Mouse (Mus musculus) cortical plate, adult 2 months (tissue): Measurements from ENCODE around the gene Podxl2. TPM values are rescaled to one million over a fixed set of nuclear protein-coding genes. Genes with fewer than 3 reads are reported as not detected.

Experiments
- H3K27ac ChIP-seq: fragments of 200-500 bp; 2 replicates; pipeline ENCODE4 v1.5.1; 2012; ENCODE audit warnings: low read length, control low read depth, inconsistent platforms; ENCODE audit not compliant: insufficient read depth
- H3K4me1 ChIP-seq: fragments of 200-500 bp; 2 replicates; pipeline ENCODE4 v1.6.1; 2011; ENCODE audit warnings: low read length; ENCODE audit not compliant: control insufficient read depth, insufficient read depth
- H3K4me3 ChIP-seq: fragments of 200-500 bp; 2 replicates; pipeline ENCODE4 v1.5.1; 2011; ENCODE audit warnings: mild to moderate bottlenecking, low read length, control low read depth; ENCODE audit not compliant: insufficient read depth
- CTCF ChIP-seq: fragments of 200-500 bp; IDR thresholded peaks from 2 replicates; pipeline ENCODE4 v1.5.1; 2011; ENCODE audit warnings: mild to moderate bottlenecking, control low read depth, low read length; ENCODE audit not compliant: insufficient read depth; ENCODE audit errors: extremely low read depth
- POLR2A ChIP-seq: fragments of 200-500 bp; IDR thresholded peaks from 2 replicates; pipeline ENCODE4 v1.6.1; 2011; ENCODE audit warnings: mild to moderate bottlenecking, low read length, control low read depth; ENCODE audit not compliant: insufficient read depth; ENCODE audit errors: extremely low read depth
- polyA plus RNA-seq: library from polyadenylated mRNA; depleted of rRNA; stranded (reverse); fragments of >200 nt; gene quantifications from 2 replicates; pipeline ENCODE4 v1.2.3, GENCODE M21; 2012

Gene Podxl2
- polyA plus RNA-seq, 1 experiment, result 381 TPM

DNA sequence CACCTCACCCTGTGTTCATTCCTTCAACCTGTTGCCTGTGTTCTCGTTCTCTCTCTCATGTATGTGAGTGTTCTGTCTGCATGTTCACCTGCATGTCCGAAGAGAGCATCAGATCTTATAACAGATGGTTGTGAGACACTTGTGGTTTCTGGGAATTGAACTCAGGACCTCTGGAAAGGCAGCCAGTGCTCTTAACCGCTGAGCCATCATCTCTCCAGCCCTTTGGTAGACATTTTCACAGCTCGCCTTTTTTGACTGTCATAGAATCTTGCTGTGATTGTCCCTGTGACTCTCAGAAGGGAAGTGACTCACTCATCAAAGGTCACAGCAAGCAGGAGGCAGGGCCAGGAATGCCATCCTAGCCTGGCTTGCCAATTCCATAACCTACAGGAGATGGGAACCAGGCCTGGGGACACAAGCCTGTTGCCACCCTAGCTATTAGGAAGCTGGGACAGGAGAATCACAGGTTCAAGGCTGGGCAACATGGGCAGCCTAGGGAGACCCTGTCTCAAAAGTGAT is 29.7 kb upstream of the Podxl2 start:
- Histone ChIP-seq H3K4me3 (no peak overlapping the region), H3K4me1 (peaks cover 5% of the 10 kb centered on the region), H3K27ac (no peak overlapping the region)
- TF ChIP-seq POLR2A (no peak), CTCF (no peak)

DNA sequence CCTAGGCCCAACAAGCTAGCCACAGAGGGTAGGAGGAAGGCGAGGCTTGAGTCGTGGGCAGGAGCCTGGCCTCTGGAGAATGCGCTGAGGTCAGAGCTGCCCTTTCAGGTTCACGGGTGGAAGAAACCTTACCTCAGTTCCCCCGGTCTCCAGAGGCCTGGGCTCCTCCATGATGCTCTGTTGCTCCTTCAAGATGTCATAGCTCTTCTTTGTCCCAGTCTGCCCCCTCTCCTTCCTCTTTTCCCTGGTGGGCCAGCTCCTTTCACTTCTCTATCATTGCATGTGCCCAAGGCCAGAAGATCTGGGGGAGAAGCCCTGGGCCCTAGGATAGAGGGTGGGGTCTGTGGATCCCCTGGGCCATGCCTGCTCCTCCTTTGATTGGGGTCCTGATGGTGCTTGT is 28.9 kb upstream of the Podxl2 start:
- Histone ChIP-seq H3K4me1 (peaks cover 5% of the 10 kb centered on the region), H3K4me3 (no peak overlapping the region; the same call in 1 of the 2 replicates), H3K27ac (no peak overlapping the region)
- no peak for TF ChIP-seq POLR2A
- TF ChIP-seq CTCF, result no peak

DNA sequence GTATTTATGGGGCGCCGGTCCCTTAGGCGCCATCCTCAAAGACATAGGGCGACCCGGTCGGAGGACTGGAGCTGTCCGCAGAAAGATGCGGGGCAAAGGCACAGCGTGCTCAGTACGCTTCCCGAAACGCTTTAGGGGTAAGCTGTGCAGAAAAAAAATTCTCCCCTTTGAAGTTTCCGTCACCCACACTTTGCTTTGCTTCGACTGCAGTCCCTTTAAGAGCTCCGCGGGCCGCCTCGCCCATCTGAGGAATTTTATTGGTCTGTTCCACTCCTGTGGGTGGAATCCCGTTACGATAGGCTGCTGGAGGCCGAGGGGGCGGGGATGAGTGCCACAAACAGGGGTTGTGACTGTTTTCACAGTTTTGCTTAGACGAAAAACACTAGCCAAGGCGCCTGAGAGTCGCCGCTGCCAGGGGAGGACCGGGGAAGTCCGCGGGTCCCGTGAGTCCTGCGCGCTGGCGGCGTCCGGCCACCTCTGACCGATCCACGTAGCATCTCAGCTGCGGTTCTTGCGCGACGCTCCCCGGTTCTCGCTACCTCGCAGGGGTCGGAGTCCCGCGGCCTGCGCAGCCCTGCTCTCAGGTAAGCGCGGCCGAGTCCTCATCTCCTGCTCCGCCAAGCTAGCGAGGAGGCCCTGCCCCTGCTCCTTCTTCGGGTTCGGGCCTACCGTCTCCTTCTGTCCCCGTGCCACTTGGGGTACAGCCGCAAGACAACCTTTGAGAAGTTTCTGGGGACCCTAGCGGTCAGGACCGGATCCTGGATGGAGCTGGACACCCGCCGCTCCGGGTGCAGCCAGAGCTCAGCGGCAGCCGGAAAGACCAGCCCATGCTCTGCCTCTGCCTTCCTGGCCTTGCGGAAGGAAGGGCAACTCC is 27.3 kb upstream of the Podxl2 start, which contains the start of gene Tpra1:
TSS of gene Tpra1 (plus strand) at position 305 of the 874 bp plus-strand sequence.
- TF ChIP-seq CTCF (no peak), POLR2A (peak; percentile 50; the same call in 1 of the 2 replicates)
- Histone ChIP-seq H3K4me3 (peak within 1 kb of the TSS; percentile 86), H3K4me1 (peaks cover 5% of the 10 kb centered on the region), H3K27ac (peak within 1 kb of the TSS; percentile 81)

DNA sequence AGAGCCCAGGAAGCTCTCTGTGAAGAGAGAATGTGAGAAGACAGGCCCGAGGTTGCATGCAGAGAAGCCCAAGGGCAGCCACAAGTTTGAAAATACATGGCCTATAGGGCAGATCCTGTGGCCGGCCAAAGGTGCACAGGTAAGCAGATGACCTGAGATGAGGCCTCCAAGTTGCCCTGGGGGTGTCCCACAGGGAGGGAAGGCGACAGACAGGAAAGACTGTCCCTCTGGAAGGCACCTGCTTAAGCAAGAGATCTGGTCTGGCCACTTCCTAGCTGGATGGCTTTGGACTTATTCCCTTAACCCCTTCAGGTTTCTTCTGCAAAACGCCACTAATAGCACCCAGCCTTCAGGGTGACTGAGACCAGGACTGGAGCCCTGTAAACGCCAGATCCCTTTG is 26.6 kb upstream of the Podxl2 start:
- Histone ChIP-seq H3K4me3 (peak overlapping the region; percentile 86), H3K4me1 (peaks cover 5% of the 10 kb centered on the region), H3K27ac (peak overlapping the region; percentile 45; the same call in 1 of the 2 replicates)
- TF ChIP-seq CTCF (no peak), POLR2A (no peak)

DNA sequence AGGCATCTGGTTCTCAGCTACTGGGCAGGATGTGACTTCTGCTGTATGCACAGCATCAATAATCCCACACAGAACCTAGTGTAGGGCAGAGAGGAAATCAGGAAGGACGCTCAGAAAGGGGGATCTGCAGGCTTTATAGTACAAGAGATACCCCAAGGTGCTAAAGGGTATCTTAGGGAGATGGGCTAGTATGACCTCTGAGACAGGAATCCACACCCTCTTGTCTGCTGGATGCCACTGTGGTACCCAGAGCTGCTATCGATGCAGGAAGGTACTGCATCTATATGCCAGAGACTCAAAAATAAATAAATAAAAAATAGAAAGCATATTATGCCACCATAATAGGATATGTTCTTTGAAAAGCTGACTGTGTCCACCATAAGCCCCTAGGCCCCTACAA is 24.8 kb upstream of the Podxl2 start:
- TF ChIP-seq POLR2A (no peak), CTCF (no peak)
- Histone ChIP-seq H3K4me3 (no peak overlapping the region), H3K4me1 (peaks cover 5% of the 10 kb centered on the region), H3K27ac (no peak overlapping the region)

DNA sequence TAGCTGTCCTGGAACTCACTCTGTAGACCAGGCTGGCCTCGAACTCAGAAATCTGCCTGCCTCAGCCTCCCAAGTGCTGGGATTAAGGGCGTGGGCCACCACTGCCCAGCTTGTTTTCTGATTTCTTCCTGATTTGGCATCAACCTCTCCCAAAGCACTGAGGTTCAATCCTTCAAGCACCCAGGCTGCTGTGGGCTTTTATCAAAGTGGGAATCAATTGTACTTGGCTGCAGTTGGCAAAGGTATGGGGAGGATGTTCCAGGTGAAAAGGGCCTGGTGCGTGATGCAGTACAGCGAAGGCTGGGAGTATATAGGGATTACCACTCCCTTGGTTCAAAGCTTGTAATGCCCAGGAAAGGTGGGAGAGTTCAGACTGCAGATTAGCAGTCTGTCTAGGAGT is 24.2 kb upstream of the Podxl2 start:
- TF ChIP-seq CTCF (no peak), POLR2A (no peak)
- H3K27ac ChIP-seq, result no peak overlapping the region
- H3K4me3 ChIP-seq, result peak overlapping the region; percentile 36; the same call in 1 of the 2 replicates
- H3K4me1 ChIP-seq, result peaks cover 5% of the 10 kb centered on the region

DNA sequence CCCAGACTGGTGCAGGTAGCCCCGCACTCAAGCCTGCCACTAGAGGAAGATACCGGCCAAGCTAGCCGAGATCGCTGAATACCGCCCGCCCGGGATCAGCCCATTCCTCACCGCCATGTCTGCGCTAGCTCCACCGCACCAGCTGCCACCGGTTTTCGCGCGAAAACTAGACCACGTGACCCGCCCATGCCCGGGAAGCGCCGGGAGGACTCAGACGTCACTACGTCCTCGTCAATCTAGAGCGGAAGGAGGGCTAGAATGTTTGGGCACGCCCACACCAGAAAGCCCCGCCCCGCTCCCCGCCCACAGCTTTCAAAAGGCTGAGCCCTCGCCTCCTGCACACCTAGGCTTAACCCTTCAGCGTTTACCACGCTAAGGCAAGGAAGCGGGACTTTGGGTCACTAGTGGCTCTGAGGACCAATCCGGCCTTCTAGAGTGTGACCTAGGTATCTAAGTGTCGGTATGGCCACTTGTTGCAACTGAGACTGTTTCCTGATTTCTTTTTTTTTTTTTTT is 23.7 kb upstream of the Podxl2 start, which contains the start of gene Mcm2:
TSS of gene Mcm2 (minus strand) at position 247 of the 515 bp plus-strand sequence.
- no peak for TF ChIP-seq CTCF
- TF ChIP-seq POLR2A, result 0 out of 2 replicates have a peak, but pooled peaks have one; percentile 21
- Histone ChIP-seq H3K4me1 (0 out of 2 replicates have a peak, but pooled peaks cover 2% of the 10 kb centered on the region), H3K27ac (no peak within 1 kb of the TSS)

DNA sequence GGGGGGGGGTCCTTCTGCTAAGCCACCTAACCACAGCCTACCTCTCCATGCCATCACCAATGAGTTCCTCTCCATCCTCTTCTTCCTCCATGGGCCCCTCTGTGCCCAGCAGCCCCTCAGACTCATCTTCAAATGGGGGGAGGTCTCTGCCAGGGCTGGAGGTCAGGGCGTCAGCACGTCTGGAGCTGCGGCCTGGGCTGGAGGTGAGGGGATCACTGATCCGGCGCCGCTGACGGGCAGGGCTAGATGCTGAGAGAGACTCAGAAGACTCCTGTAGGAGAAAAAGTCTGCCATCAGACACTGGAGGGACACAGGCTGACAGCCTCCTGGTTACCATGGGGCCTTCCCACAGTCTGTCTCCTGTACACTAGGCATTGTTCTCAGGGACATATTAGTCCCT is 22.4 kb upstream of the Podxl2 start:
- no peaks in the 10 kb centered on the region for H3K4me1 ChIP-seq
- TF ChIP-seq CTCF, result no peak
- no peak for TF ChIP-seq POLR2A
- no peak overlapping the region for H3K4me3 ChIP-seq
- H3K27ac ChIP-seq, result no peak overlapping the region

More for the DNA sequence above, 23.7 kb upstream of the Podxl2 start, which contains the start of gene Mcm2:
- H3K4me3 ChIP-seq, result peak within 1 kb of the TSS; percentile 36

DNA sequence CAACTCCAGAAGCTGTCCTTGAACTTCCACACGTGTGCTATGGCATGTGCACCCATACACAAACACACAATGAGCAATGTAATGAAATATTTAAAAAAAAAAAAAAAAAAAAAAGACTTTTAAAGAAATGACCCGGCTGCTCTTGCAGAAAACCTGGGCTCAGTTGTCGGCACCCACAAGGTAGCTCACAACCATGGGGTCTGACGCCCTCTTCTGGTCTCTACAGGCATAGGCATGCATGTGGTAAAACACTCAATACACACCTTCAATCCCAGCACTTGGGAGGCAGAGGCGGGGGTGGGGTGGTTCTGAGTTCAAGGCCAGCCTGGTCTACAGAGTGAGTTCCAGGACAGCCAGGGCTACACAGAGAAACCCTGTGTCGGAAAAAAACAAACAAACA is 21.1 kb upstream of the Podxl2 start:
- TF ChIP-seq CTCF, result no peak
- no peak for TF ChIP-seq POLR2A
- Histone ChIP-seq H3K4me3 (no peak overlapping the region), H3K4me1 (no peaks in the 10 kb centered on the region), H3K27ac (no peak overlapping the region)
